In the genomic region with DNA sequence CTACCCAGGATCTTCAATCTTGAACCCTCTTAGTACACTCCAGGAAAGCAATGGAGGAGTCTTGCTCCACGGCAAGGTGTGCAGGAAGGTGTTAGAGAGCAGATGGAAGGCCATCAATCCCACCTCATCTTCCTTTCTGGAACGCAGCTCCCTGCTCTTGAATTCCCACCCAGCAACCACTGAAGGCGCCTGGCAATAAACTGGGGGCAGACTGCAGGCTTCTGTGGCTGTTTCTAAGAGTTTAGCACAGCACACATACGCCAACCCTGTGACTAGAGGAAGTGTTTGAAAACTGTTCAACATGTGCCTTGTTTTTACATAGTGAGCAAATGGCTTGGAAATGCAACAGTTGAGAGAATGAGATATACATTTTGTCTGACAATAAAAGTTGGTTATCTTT, we compare ENCODE assay signal across 18 mouse cellular contexts.
DNase-seq lines count a peak whose midpoint lies in the region; ATAC-seq and TF ChIP-seq lines count a peak whose summit lies in the region.
"Had no signal": no experiment of that assay in that cellular context is flagged by ENCODE, and none has a peak within 500 bp of the region (broad histone marks: within the 10 kb centered on the region; RNA-seq: fewer than 3 reads in every experiment).

No protein-coding gene starts in this region.

- 54% methylated on average over 4 of the region's 4 CpGs for WGBS in heart, embryonic 13.5 days
- 27% methylated on average over 4 of the region's 4 CpGs for WGBS in lung, embryonic 16.5 days
- 41% methylated on average over 4 of the region's 4 CpGs for WGBS in lung, postnatal 0 days
- 62% methylated on average over 4 of the region's 4 CpGs for WGBS in embryonic facial prominence, embryonic 14.5 days
- 34% methylated on average over 4 of the region's 4 CpGs for WGBS in limb, embryonic 15.5 days

- H3K4me3 ChIP-seq in heart, embryonic 13.5 days = no peak overlapping the region
- H3K4me3 ChIP-seq in lung, embryonic 16.5 days (ENCODE audit: low read length) = no peak overlapping the region
- H3K4me3 ChIP-seq in lung, postnatal 0 days (ENCODE audit: low read depth, low read length) = no peak overlapping the region
- H3K4me3 ChIP-seq in embryonic facial prominence, embryonic 14.5 days (ENCODE audit: low read depth, low read length) = no peak overlapping the region
- no peak overlapping the region for H3K4me3 ChIP-seq in limb, embryonic 15.5 days
- H3K4me3 ChIP-seq: hindbrain, embryonic 10.5 days; neural tube, embryonic 12.5 days had no signal

- H3K4me2 ChIP-seq in heart, embryonic 13.5 days = no peak overlapping the region
- H3K4me2 ChIP-seq in lung, embryonic 16.5 days (ENCODE audit: low read depth, low read length) = no peak overlapping the region
- H3K4me2 ChIP-seq in lung, postnatal 0 days (replicated peaks; ENCODE audit: low read depth, low read length) = no peak overlapping the region
- H3K4me2 ChIP-seq in embryonic facial prominence, embryonic 14.5 days (ENCODE audit: low read depth, low read length) = no peak overlapping the region
- no peak overlapping the region for H3K4me2 ChIP-seq in limb, embryonic 15.5 days

- peak overlapping the region; percentile 65 for H3K27ac ChIP-seq in heart, embryonic 13.5 days (replicated peaks)
- H3K27ac ChIP-seq in lung, embryonic 16.5 days (ENCODE audit: low read length) = peak overlapping the region; percentile 37; the same call in 1 of the 2 replicates
- H3K27ac ChIP-seq in lung, postnatal 0 days (ENCODE audit: low read length) = no peak overlapping the region
- H3K27ac ChIP-seq in embryonic facial prominence, embryonic 14.5 days (replicated peaks; ENCODE audit: low read depth, low read length) = peak overlapping the region; percentile 55; the same call in 1 of the 2 replicates
- peak overlapping the region; percentile 65; the same call in 1 of the 2 replicates for H3K27ac ChIP-seq in limb, embryonic 15.5 days
- H3K27ac ChIP-seq: liver, embryonic 14.5 days; macrophage; neural tube, embryonic 12.5 days had no signal

- ATAC-seq in heart, embryonic 13.5 days (ENCODE audit: extremely low read depth, insufficient number of reproducible peaks, low FRiP score, low TSS enrichment) = no peak
- ATAC-seq in lung, embryonic 16.5 days (ENCODE audit: low read depth) = no peak
- no peak for ATAC-seq in lung, postnatal 0 days
- no peak for ATAC-seq in embryonic facial prominence, embryonic 14.5 days (ENCODE audit: low read depth)
- ATAC-seq in limb, embryonic 15.5 days (ENCODE audit: insufficient number of reproducible peaks, low FRiP score, low TSS enrichment, low read depth) = no peak
- ATAC-seq: midbrain, embryonic 16.5 days had no signal

- H3K27me3 ChIP-seq in heart, embryonic 13.5 days (replicated peaks) = no peaks in the 10 kb centered on the region
- no peaks in the 10 kb centered on the region for H3K27me3 ChIP-seq in lung, embryonic 16.5 days (ENCODE audit: control insufficient read depth, insufficient read depth, low read depth, low read length)
- no peaks in the 10 kb centered on the region for H3K27me3 ChIP-seq in lung, postnatal 0 days (replicated peaks; ENCODE audit: insufficient read depth, low read length)
- no peaks in the 10 kb centered on the region for H3K27me3 ChIP-seq in embryonic facial prominence, embryonic 14.5 days (replicated peaks; ENCODE audit: control insufficient read depth, insufficient read depth, low read length)
- H3K27me3 ChIP-seq in limb, embryonic 15.5 days = no peaks in the 10 kb centered on the region
- H3K27me3 ChIP-seq: neural tube, embryonic 12.5 days had no signal

- no peaks in the 10 kb centered on the region for H3K36me3 ChIP-seq in heart, embryonic 13.5 days
- H3K36me3 ChIP-seq in lung, embryonic 16.5 days (ENCODE audit: control insufficient read depth, insufficient read depth, low read length) = no peaks in the 10 kb centered on the region
- no peaks in the 10 kb centered on the region for H3K36me3 ChIP-seq in lung, postnatal 0 days (ENCODE audit: insufficient read depth, low read length)
- no peaks in the 10 kb centered on the region for H3K36me3 ChIP-seq in embryonic facial prominence, embryonic 14.5 days (ENCODE audit: control insufficient read depth, insufficient read depth, low read length)
- H3K36me3 ChIP-seq in limb, embryonic 15.5 days = no peaks in the 10 kb centered on the region
- H3K36me3 ChIP-seq: G1E; hindbrain, embryonic 10.5 days; neural tube, embryonic 12.5 days had no signal

- TF ChIP-seq CTCF in lung, postnatal 0 days (IDR thresholded peaks at IDR 0.05) = no peak

- no peaks in the 10 kb centered on the region for H3K9me3 ChIP-seq in heart, embryonic 13.5 days
- no peaks in the 10 kb centered on the region for H3K9me3 ChIP-seq in lung, embryonic 16.5 days (ENCODE audit: control insufficient read depth, low read length)
- no peaks in the 10 kb centered on the region for H3K9me3 ChIP-seq in lung, postnatal 0 days (ENCODE audit: low read length)
- no peaks in the 10 kb centered on the region for H3K9me3 ChIP-seq in embryonic facial prominence, embryonic 14.5 days (ENCODE audit: control insufficient read depth, low read length)
- H3K9me3 ChIP-seq in limb, embryonic 15.5 days = no peaks in the 10 kb centered on the region
- H3K9me3 ChIP-seq: G1E; hindbrain, embryonic 10.5 days; neural tube, embryonic 12.5 days had no signal

- intact Hi-C loops in heart, postnatal 10 days (cut with DNase I) = no loop called here

- DNase-seq in heart, postnatal 10 days = no peak
- DNase-seq in lung, postnatal 0 days (ENCODE audit: low spot score) = no peak
- DNase-seq in embryonic facial prominence, embryonic 14.5 days (ENCODE audit: low spot score) = no peak
- no peak for DNase-seq in ovary, postnatal 36 days (ENCODE audit: low spot score)
- DNase-seq: cerebellum, adult 2 months; gastrocnemius, postnatal 36 days; kidney, adult 11 months; kidney, postnatal 14 days; right cerebral cortex, postnatal 4 days had no signal

- no peak for TF ChIP-seq EP300 in lung, postnatal 0 days (IDR thresholded peaks at IDR 0.05)

- no peak overlapping the region for H3K9ac ChIP-seq in heart, embryonic 13.5 days
- no peak overlapping the region for H3K9ac ChIP-seq in lung, embryonic 16.5 days (ENCODE audit: low read length)
- H3K9ac ChIP-seq in lung, postnatal 0 days (replicated peaks; ENCODE audit: low read depth) = no peak overlapping the region
- H3K9ac ChIP-seq in embryonic facial prominence, embryonic 14.5 days (ENCODE audit: low read depth, low read length) = no peak overlapping the region
- H3K9ac ChIP-seq in limb, embryonic 15.5 days = no peak overlapping the region
- H3K9ac ChIP-seq: liver, embryonic 14.5 days; neural tube, embryonic 12.5 days had no signal

- peaks cover 68% of the 10 kb centered on the region for H3K4me1 ChIP-seq in heart, embryonic 13.5 days
- H3K4me1 ChIP-seq in lung, embryonic 16.5 days (replicated peaks; ENCODE audit: control insufficient read depth, insufficient read depth, low read length) = peaks cover 29% of the 10 kb centered on the region
- peaks cover 11% of the 10 kb centered on the region; the same call in 1 of the 2 replicates for H3K4me1 ChIP-seq in lung, postnatal 0 days (ENCODE audit: insufficient read depth, low read depth, low read length)
- H3K4me1 ChIP-seq in embryonic facial prominence, embryonic 14.5 days (ENCODE audit: control insufficient read depth, insufficient read depth, low read length) = peaks cover 22% of the 10 kb centered on the region; the same call in 1 of the 2 replicates
- H3K4me1 ChIP-seq in limb, embryonic 15.5 days = peaks cover 25% of the 10 kb centered on the region; the same call in 1 of the 2 replicates
